Mouse (Mus musculus) spleen, embryonic (tissue): ENCODE results near the gene Otor.

ENCODE experiments used
- CTCF ChIA-PET: fragments of 350-600 bp; sonication (Branson Sonifier 250); formaldehyde crosslinking; loops from one replicate; lab custom pipeline; 2022; lab: Charles Lee

Otor gene

GRCm38 (mm10) chr2:143131098-143131646 lies 52.9 kb downstream of the Otor start:
- CTCF ChIA-PET: no interaction called here
